Mouse (Mus musculus) E14TG2a.4 (cell line): ENCODE data around the gene Sypl.

ENCODE experiments used
- CTCF ChIP-seq: conservative IDR thresholded peaks from 2 replicates; pipeline ENCODE4 v1.5.1; 2014; ENCODE audit warnings: low read length
- NANOG ChIP-seq: IDR thresholded peaks from 2 replicates; pipeline ENCODE4 v1.6.1; 2014; ENCODE audit warnings: borderline replicate concordance, low read length, mixed read lengths

DNA sequence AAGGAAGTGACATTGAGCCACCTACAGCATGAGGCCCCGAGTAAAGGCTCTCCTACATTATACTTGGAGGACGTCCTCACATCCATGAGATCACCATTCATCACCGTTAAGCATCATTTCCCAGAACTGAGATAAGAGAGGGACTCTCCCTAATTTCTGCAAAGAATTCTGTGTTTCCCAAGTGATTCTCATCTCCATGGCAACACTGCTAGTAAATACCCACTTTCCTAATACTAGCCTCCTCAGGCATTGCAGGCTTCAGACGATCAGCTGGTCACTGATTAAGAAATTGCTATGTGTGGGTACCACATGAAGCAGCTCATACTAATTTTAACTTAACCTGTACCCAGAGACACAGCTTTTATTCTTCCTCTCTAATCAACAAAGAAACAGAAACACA, 46.7 kb downstream of the Sypl start:
- TF ChIP-seq CTCF (no peak), NANOG (no peak)
